Mouse (Mus musculus) right cerebral cortex, postnatal 25 days (tissue): Measurements from ENCODE around the gene Nckap5.
A peak's percentile ranks its signal among the peaks of the same experiment; 100 is the strongest.

Experiments
- DNase-seq: peaks from one replicate; pipeline ENCODE4 v3.0.0; 2022

The Nckap5 gene

GRCm38 (mm10) chr1:126693585-126693984, 137.0 kb downstream of the Nckap5 start:
- DNase-seq = no peak

- DNase-seq = no peak
Observed at GRCm38 (mm10) chr1:126688593-126688992, 142.0 kb downstream of the Nckap5 start.

GRCm38 (mm10) chr1:126686678-126687077, 143.9 kb downstream of the Nckap5 start:
- no peak for DNase-seq

DNA sequence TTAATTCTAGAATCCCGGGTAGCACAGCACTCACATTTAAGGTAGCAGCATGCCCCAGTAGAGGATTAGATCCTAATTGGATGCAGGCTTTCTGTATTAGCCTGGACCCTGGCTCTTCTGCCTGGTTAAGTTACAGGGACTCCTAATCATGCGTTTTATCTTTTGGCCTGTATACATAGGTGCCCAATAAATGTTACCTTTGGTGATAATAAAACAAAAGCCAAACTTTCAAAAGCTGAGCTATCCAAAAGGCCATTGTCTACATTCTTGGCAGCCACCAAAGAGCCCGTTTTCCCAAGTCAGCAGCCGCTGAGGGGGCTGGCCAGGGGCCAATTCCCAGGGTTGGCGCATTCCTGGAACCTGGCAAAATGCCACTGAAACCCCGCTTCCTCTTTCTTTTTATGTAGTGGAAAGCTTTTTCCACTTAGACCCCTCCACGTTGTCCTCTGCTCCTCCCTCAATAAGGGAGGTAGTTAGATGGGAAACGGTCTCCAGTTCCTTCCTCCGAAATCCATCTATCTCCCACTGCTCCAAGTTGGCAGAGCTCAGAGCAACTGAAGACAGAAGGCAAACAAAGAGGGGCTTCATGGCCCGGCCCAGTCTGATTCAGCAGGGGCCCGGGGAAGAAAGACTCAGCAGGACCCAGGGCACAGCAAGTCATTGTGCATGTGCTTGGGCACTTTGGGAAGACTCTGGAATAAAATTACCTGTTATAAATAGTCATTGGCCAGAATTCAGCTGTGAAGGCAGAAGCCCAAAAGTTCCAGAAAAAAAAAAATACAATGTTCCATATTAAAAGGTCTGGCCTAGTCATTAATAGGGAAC, 146.8 kb downstream of the Nckap5 start:
- DNase-seq = no peak

DNA sequence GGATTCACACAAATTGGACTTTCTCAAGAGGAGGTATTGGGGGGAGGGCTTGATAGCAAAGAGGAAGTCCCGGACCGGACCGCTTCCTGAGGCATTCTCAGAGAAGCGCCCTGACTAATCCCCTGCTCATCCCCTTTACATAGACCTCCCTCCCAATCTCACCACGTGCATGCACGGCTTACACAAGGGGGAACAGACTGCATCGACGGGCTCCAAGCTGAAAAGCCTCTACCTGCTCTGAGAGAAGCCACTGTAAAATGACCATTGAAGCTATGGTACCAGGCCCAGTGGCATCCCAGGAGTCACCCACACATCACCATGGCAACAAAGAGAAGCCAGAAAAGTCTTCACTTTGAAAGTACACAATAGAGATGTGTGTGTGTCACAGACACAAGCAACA, 148.8 kb downstream of the Nckap5 start:
- no peak for DNase-seq

DNA sequence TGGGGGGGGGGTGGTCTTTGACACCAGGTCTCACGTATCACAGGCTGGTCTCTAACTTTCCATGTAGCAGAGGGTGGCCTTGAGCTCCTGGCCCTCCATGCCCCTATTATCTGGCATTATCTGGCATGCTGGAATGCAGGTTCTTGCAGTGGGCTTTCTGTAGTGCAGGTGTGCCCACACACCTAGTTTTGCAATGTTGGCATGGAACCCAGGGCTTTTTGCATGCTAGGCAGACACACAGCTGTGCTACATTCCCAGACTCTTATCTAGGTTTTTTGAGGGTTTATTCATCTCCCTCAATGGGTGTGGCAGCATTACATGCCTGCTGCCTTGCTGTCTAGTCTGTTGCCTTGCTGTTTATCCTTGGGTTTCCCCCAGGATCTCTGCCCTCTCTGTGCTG, 151.3 kb downstream of the Nckap5 start:
- DNase-seq = no peak

DNA sequence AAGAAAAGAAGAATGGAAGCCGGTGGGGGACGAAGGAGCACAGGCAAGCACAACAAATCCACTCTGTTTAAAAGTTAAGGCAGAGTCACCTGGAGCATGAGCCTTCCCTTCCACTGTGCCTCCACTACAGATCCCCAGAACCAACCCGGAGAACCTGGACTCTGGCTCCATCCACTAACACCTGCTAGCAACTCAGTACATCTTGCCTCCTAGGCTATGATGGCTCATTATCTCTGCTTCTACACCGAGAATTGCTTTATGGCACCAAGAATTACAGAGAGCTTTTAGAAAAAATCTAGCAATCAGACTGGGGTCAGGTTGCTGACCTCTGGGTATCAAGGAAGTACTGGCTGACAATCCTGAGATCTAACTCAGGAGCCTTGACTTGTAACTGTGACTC, 153.3 kb downstream of the Nckap5 start:
- no peak for DNase-seq

DNA sequence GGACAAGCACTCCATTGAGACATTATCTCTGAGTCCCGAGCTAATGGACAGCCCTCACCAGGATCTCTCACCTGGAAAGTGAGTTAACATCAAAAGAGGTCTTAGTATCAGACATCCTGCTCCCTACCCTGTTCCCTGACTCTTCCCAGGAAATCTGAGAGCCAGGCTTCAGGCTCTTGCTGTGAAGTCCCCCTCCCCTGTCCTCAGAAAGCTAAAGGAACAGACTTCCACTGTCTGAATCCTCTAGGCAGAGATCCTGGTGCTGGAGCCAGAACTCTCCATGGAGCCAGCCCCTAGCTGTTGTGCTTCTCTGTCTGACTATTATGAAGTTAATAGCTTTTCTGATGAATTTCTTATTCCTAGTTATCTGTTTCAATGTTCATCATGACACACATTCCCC, 153.8 kb downstream of the Nckap5 start:
- DNase-seq = no peak

- DNase-seq = no peak
Observed at GRCm38 (mm10) chr1:126675142-126675541, 155.5 kb downstream of the Nckap5 start.

GRCm38 (mm10) chr1:126673238-126673637, 157.4 kb downstream of the Nckap5 start:
- no peak for DNase-seq

DNA sequence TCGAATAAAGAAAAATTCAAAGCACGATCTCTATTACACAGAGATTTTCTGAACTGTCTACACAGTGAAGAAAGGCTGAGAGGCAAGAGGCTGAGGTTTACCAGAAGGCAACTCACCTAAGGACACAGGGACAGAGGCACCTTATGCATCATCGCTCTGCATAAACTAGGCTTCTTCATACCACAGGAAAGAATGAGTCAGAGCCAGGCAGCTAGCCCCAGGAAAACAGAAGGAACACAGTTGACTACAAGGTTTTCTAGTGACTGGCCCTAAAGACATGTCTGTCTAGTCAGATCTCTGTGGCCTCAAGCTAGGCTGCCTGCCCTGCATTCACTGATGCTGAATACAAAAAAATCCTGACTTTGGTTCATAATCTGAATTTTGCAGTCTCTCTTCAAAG, 160.1 kb downstream of the Nckap5 start:
- no peak for DNase-seq

GRCm38 (mm10) chr1:126660098-126660999, 170.2 kb downstream of the Nckap5 start:
- DNase-seq = no peak

- no peak for DNase-seq
Observed at GRCm38 (mm10) chr1:126658731-126659130, 171.9 kb downstream of the Nckap5 start.

DNA sequence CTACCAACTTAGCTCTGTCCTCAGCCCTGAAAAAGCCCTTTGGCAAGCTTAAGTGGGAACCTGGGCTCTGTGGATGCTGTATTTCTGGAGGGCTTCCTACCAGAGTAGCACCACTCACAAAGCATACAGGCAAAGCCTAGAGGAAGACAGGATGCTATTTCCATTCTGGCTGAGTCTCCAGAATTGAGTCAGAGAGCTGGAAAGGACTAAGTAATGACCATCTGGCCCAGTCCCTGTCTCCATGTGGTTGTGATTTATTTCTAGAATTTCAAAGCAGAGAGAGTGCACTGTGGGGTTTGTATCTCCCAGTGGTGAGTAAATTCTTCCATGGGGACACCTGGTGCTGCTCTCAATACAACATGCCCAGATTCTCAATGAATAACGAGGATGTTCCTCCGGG, 174.4 kb downstream of the Nckap5 start:
- peak; percentile 55 for DNase-seq

DNA sequence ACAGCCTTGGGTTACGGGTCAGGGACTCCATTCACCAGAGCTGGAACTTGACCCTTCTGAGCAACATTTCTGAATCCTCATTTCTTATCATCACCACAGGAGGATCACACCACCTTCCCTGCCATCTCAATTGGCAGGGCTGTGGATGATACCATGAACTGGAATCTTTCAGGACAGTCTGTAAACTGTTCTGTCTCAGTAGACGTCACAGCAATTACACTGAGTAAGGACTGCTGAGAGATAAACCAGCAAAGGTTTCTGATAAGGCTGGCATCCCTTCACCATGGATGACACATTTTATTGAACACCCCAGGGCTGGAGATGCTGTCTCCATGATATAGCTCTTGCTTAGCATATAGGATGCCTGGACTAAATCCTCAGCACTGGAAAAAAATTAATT, 178.5 kb downstream of the Nckap5 start:
- no peak for DNase-seq

DNA sequence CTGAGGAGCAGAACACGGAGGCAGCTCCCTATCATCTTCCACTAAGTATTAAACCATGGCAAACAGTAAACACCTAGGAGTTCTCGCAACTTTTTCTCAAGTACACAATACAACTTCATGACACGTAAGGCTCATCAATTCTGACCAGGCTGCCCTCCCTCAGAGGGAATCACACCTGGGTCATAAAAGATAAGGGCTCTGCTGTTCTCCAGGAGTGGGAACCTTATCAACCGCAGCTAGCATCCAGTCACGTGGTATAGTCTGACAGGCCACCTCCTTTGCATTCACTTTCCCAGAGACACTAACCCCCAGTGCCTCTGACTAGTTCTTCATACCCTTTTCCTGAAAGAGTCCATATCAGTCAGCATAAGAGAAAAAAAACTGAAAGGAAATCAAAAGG, 179.8 kb downstream of the Nckap5 start:
- DNase-seq = no peak

DNA sequence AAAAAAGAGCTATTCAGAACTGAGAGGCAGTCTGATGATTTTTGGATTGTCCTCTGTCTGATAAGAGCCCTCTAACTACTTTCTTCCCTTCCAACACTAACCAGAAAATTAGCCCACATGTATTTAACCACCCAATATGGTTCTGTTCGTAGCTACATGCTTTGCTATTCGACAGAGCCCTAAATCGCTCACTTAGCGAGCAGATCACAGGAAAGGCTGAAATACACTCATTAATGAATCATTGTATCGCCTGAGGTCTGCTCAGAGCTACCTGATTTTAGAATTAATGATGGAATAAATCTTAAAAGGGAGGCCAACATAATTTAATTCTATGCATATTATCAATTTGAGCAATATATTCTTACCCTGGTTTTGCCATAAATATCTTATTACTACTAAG, 187.8 kb downstream of the Nckap5 start:
- no peak for DNase-seq

GRCm38 (mm10) chr1:126639463-126639862, 191.1 kb downstream of the Nckap5 start:
- no peak for DNase-seq

- DNase-seq = no peak
Observed at GRCm38 (mm10) chr1:126637515-126637914, 193.1 kb downstream of the Nckap5 start.

DNA sequence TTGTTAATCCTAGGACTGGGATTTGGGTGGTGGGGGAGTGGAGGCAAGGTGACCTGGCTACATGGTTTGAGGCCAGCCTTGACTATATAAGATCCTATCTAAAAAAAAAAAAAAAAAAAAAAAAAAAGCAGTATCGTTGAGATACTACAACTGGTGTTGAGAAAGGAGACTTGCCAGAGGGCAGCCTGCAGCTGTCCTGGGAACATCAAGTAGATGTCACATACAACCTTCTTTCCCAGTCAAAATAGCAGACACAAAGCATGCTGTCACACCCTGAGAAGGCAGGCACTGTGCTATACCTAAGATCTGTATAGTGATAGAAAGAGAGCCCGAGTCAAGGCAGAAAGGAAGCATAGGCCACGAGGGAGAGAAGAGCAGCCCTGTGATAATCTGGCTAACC, 204.4 kb downstream of the Nckap5 start:
- DNase-seq = no peak

DNA sequence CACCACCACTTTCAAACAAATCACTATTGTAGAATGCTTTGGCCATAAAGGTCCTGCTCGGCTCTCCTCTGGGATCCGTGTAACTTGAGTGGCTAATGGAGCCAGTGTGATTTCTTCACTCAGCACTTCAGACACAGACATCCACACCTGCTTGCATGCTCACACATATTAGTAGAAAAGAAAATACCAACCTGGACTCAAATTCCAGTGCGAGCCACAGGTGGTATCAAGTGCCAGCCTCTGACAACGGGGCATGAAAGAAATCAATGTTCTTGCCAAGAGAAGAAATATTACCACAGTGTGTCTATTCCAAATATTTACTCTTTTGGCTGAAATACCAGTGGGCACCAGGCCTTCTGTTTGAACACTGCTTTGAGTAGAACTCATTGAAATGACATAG, 208.6 kb downstream of the Nckap5 start:
- DNase-seq = no peak

- no peak for DNase-seq
Observed at GRCm38 (mm10) chr1:126617464-126618041, 213.0 kb downstream of the Nckap5 start.

GRCm38 (mm10) chr1:126616964-126617363, 213.6 kb downstream of the Nckap5 start:
- no peak for DNase-seq

- no peak for DNase-seq
Observed at GRCm38 (mm10) chr1:126612916-126613315, 217.7 kb downstream of the Nckap5 start.
